Mouse (Mus musculus) testis, postnatal 14 days (tissue): Measurements from ENCODE around the gene Tbr1.

Experiments
- DNase-seq: peaks from one replicate; pipeline ENCODE4 v3.0.0; 2021; ENCODE audit warnings: low spot score

Gene Tbr1

DNA sequence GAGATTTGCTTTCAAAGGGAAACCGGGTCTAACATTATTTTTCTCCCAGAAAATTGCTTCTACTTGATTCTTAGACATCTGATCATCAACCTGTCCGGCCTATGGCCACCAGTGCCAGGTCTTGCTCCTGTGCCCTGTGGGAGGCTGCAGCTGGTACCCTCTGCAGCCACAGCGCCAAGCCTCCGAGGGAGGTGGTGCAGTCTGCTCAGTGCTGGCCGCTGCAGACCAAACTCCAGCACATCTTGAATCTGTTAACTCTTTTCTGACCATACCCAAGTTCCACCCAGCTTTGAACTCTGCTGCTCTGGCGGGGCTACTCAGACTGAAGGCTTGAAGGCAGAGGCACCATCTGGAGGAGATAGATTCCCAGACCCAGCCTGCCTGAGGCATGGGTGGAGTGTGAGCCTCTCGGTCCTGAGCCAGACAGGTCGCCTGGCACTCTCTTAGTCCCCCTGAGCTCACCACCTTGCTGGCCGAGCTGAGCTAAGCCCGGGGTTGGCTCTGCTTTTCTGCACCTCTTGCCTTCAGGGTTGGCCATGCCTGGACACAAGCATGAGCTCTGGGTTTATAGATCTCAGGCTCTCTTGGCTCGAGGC, at the start of gene Tbr1:
Tbr1 (plus strand) TSS at position 275 of the 596 bp plus-strand sequence.
- DNase-seq = no peak

GRCm38 (mm10) chr2:61754989-61755388, 47.7 kb upstream of the Tbr1 start:
- DNase-seq = no peak

- DNase-seq = no peak
Observed at GRCm38 (mm10) chr2:61759234-61759855, 43.4 kb upstream of the Tbr1 start.

GRCm38 (mm10) chr2:61760044-61760443, 42.7 kb upstream of the Tbr1 start:
- DNase-seq = no peak

DNA sequence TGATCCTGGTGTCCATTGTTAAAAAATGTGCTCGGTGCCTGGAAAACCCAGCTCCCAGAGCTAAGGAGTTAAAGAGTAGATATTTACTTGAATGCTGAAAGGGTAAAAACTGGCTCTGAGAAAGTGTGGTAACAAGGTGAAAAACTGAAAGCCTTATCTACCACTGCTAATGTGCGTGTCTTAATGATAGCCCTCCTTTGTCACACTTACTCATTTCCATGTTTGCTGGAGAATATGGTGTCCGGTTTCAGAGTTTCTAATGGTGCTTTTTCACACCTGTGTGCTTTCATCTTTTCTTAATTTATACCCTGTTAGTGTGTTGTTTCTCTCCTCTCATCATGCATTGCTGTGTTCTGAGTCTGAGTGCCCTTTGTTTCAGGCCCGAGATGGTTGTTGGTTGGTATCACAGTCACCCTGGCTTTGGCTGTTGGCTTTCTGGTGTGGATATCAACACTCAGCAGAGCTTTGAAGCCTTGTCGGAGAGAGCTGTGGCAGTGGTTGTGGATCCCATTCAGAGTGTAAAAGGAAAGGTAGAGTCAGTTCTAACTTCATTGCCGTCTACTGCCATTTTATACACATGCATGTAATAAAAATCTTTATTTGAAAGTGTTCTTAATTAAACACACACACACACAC, 38.1 kb upstream of the Tbr1 start:
- no peak for DNase-seq

DNA sequence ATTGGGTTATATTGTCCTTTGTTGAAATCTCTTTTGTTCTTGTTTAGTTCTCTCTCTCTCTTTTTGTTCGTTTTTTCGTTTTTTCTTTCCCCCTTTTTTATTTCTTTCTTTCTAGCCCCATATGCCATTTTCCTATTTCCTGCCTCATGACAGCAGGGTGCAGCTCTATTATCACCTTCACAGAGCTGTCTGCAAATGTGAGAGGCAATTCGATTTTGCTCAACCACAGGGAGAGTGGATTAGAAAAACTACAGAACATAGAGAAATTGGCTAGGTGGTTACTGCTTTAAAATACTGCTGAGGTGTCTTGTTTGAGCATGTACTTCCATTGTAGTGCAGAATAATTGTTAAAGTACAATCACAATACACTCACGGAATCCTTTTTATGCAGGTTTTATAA, 37.2 kb upstream of the Tbr1 start:
- no peak for DNase-seq

- DNase-seq = no peak
Observed at GRCm38 (mm10) chr2:61780794-61781193, 21.9 kb upstream of the Tbr1 start.

DNA sequence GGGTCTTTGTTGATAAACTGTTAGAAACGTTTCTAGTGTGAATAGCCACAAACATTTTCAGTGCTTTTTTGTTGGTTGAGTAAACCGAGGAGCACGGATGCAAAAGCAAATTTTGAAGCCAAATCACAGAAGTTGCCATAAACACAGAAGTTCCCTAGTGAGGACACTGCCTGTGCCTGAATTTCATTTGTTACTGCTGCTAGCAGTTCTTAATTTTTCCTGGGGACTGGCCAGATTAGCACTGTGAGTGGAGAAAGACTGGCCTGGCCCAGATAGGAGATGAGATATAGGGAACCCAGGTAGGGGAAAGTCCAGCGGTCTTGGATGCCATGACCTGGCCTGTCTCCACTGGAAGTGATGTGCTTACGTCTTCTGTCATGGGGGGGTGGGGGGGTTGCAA, 7.8 kb upstream of the Tbr1 start:
- no peak for DNase-seq

GRCm38 (mm10) chr2:61798048-61798447, 4.7 kb upstream of the Tbr1 start:
- DNase-seq = no peak

GRCm38 (mm10) chr2:61803443-61804367, 975 bp downstream of the Tbr1 start:
- no peak for DNase-seq

- no peak for DNase-seq
Observed at GRCm38 (mm10) chr2:61804382-61804840, 1.7 kb downstream of the Tbr1 start.

GRCm38 (mm10) chr2:61804841-61805540, 2.3 kb downstream of the Tbr1 start:
- DNase-seq = no peak

DNA sequence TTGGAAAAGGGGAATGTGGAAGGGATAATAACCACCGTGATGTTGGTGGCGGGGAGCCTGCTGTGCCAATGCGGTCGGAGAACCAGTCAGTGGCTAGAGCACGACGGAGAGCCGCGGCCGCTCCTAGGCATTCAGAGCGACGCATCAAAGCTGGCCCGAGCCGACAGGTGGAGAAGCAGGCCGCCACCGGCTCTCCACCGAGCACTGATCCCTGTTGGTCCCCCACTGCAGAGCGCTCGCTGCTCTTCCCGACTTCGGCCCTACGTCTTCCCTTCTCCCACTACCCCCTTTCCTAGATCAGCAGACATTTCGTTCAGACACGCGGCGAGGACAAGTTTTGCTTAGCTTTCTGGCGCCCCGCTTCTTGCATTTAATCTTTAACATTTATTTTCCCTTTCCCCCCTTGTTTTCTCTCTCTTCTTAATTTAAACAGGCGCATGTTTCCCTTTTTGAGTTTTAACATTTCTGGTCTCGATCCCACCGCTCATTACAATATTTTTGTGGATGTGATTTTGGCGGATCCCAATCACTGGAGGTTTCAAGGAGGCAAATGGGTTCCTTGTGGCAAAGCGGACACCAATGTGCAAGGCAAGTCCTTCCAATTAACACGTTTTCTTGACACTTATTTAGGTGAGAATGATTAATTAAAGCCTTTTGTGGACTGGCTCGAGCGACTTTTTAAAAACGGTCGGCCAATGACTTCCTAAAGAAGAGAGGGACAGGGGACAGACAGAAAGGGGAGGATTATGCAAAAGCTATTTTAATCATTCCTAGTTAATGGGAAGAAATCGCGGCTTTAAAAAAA, 3.0 kb downstream of the Tbr1 start:
- DNase-seq = no peak

DNA sequence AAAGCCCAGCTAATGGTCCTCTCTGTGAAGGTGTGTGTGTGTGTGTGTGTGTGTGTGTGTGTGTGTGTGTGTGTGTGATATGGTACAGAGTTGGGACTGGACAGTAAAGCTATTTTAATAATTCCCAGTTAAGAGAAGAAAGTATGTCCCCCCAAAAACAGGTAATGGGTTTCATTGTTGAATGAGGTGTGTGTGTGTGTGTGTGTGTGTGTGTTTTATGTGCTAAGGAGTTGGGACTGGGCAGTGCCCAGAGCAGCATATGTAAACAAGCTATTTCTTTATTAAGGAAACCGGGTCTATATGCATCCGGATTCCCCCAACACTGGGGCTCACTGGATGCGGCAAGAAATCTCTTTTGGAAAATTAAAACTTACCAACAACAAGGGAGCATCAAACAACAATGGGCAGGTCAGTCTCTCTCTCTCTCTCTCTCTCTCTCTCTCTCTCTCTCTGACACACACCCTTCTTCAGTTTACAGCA, 3.7 kb downstream of the Tbr1 start:
- DNase-seq = no peak

DNA sequence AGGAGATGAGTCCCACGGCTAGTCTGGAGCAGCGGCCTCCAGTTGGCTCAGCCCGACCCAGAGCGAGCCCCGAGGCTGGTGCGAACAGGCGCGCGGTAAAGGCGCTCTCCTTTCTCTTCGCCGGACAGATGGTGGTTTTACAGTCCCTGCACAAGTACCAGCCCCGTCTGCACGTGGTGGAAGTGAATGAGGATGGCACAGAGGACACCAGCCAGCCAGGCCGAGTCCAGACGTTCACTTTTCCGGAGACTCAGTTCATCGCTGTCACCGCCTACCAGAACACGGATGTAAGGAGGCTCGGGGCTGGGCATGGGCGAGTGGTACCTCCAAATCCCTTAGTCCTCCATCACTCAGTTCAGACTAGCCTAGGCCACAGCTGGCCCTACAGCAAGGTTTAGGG, 4.4 kb downstream of the Tbr1 start:
- no peak for DNase-seq

DNA sequence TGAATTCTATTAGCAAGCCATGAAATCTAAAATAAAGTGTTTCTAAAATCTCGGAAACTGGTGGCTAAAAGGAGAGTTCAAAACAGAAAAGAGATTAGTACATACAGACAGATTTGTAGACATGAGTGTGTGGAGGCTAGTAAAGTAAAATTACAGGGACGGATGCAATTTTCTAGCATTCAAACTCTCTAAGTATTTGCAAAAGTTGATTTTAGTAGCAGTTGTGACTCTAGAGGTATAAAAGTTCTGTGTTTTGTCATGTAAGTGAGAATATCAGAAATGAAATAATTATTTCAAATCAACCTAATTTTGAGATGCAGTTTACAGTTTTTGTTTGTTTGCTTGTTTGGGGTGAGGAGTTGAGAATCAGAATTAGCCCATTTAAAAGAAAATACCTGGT, 5.1 kb downstream of the Tbr1 start:
- DNase-seq = no peak

GRCm38 (mm10) chr2:61808776-61809175, 6.0 kb downstream of the Tbr1 start:
- no peak for DNase-seq

- DNase-seq = no peak
Observed at GRCm38 (mm10) chr2:61809381-61809780, 6.7 kb downstream of the Tbr1 start.

GRCm38 (mm10) chr2:61810751-61811150, 8.0 kb downstream of the Tbr1 start:
- no peak for DNase-seq

- DNase-seq = no peak
Observed at GRCm38 (mm10) chr2:61811163-61811506, 8.4 kb downstream of the Tbr1 start.
